Mouse (Mus musculus): ENCODE measurements around the gene Hist3h2a.

GRCm38 (mm10) chr11:58993091-58993670 lies 38.7 kb downstream of the Hist3h2a start:
- TF ChIP-seq CTCF (IDR thresholded peaks at IDR 0.05; ENCODE audit: low read depth), result no peak
- no peak for TF ChIP-seq EP300 (IDR thresholded peaks at IDR 0.05; ENCODE audit: low read depth)

All from liver, postnatal 0 days (tissue).